Mouse (Mus musculus): ENCODE data around the gene Msx2. TPM values are rescaled to one million over a fixed set of nuclear protein-coding genes. Genes with fewer than 3 reads are reported as not detected.
A peak's percentile ranks its signal among the peaks of the same experiment; 100 is the strongest.

The Msx2 gene
- polyA plus RNA-seq, 1 experiment from 2014 or later, result 0.78 TPM

- no peaks in the 10 kb centered on the region for H3K9me3 ChIP-seq (ENCODE audit: low read depth, low read length)
- H3K27me3 ChIP-seq (ENCODE audit: insufficient read depth, low read length), result peaks cover 94% of the 10 kb centered on the region
- H3K27ac ChIP-seq (ENCODE audit: low read depth), result no peak overlapping the region
- H3K9ac ChIP-seq, result no peak overlapping the region
- no peak for DNase-seq
- WGBS, result 18% methylated on average over 4 of the region's 4 CpGs
- H3K4me1 ChIP-seq (ENCODE audit: insufficient read depth), result no peaks in the 10 kb centered on the region
- no peaks in the 10 kb centered on the region for H3K36me3 ChIP-seq (ENCODE audit: insufficient read depth)
- no peak overlapping the region for H3K4me2 ChIP-seq
- TF ChIP-seq CTCF (IDR thresholded peaks at IDR 0.05; ENCODE audit: low read depth), result no peak
- H3K4me3 ChIP-seq (ENCODE audit: low read depth, low read length), result no peak overlapping the region
- no peak for ATAC-seq (ENCODE audit: insufficient read depth)
Measured at GRCm38 (mm10) chr13:53473291-53473690, 417 bp upstream of the Msx2 start.

- DNase-seq (peak; percentile 50), ATAC-seq (ENCODE audit: insufficient read depth) (peak; percentile 47)
- H3K4me2 ChIP-seq, result peak overlapping the region; percentile 96
- peak overlapping the region; percentile 53 for H3K9ac ChIP-seq
- TF ChIP-seq CTCF (IDR thresholded peaks at IDR 0.05; ENCODE audit: low read depth), result no peak
- no peak overlapping the region for H3K27ac ChIP-seq (ENCODE audit: low read depth)
- peaks cover 99% of the 10 kb centered on the region for H3K27me3 ChIP-seq (ENCODE audit: insufficient read depth, low read length)
- no peaks in the 10 kb centered on the region for H3K4me1 ChIP-seq (ENCODE audit: insufficient read depth)
- H3K9me3 ChIP-seq (ENCODE audit: low read depth, low read length), result no peaks in the 10 kb centered on the region
- WGBS, result 1% methylated on average over 50 of the region's 50 CpGs
- H3K4me3 ChIP-seq (ENCODE audit: low read depth, low read length), result peak overlapping the region; percentile 54
- H3K36me3 ChIP-seq (ENCODE audit: insufficient read depth), result no peaks in the 10 kb centered on the region
Measured at GRCm38 (mm10) chr13:53471926-53472613, 804 bp downstream of the Msx2 start.

- H3K9me3 ChIP-seq (ENCODE audit: low read depth, low read length), result no peaks in the 10 kb centered on the region
- H3K4me2 ChIP-seq, result peak overlapping the region; percentile 96
- ATAC-seq (ENCODE audit: insufficient read depth), result no peak
- TF ChIP-seq CTCF (IDR thresholded peaks at IDR 0.05; ENCODE audit: low read depth), result no peak
- H3K4me1 ChIP-seq (ENCODE audit: insufficient read depth), result no peaks in the 10 kb centered on the region
- H3K27ac ChIP-seq (ENCODE audit: low read depth), result no peak overlapping the region
- WGBS, result 16% methylated on average over 6 of the region's 6 CpGs
- peak overlapping the region; percentile 8; the same call in 1 of the 2 replicates for H3K4me3 ChIP-seq (ENCODE audit: low read depth, low read length)
- no peak for DNase-seq
- no peaks in the 10 kb centered on the region for H3K36me3 ChIP-seq (ENCODE audit: insufficient read depth)
- peaks cover 99% of the 10 kb centered on the region for H3K27me3 ChIP-seq (ENCODE audit: insufficient read depth, low read length)
- no peak overlapping the region for H3K9ac ChIP-seq
Measured at GRCm38 (mm10) chr13:53471411-53471810, 1.5 kb downstream of the Msx2 start.

- ATAC-seq (ENCODE audit: insufficient read depth) (no peak), DNase-seq (no peak)
- Histone ChIP-seq H3K27me3 (ENCODE audit: insufficient read depth, low read length) (peaks cover 98% of the 10 kb centered on the region), H3K9me3 (ENCODE audit: low read depth, low read length) (no peaks in the 10 kb centered on the region), H3K4me3 (ENCODE audit: low read depth, low read length) (no peak overlapping the region), H3K4me2 (peak overlapping the region; percentile 96; the same call in 1 of the 2 replicates), H3K9ac (no peak overlapping the region), H3K4me1 (ENCODE audit: insufficient read depth) (no peaks in the 10 kb centered on the region), H3K36me3 (ENCODE audit: insufficient read depth) (no peaks in the 10 kb centered on the region), H3K27ac (ENCODE audit: low read depth) (no peak overlapping the region)
- TF ChIP-seq CTCF (IDR thresholded peaks at IDR 0.05; ENCODE audit: low read depth), result no peak
- whole genome bisulfite sequencing, result 23% methylated on average over 9 of the region's 9 CpGs
Measured at GRCm38 (mm10) chr13:53470437-53471151, 2.3 kb downstream of the Msx2 start.

GRCm38 (mm10) chr13:53469756-53470155 lies 3.1 kb downstream of the Msx2 start:
- no peak overlapping the region for H3K4me2 ChIP-seq
- TF ChIP-seq CTCF (IDR thresholded peaks at IDR 0.05; ENCODE audit: low read depth), result no peak
- WGBS, result 60% methylated on average over 5 of the region's 5 CpGs

GRCm38 (mm10) chr13:53468171-53468570 lies 4.7 kb downstream of the Msx2 start:
- no peak for TF ChIP-seq CTCF (IDR thresholded peaks at IDR 0.05; ENCODE audit: low read depth)
- no peak for DNase-seq
- 53% methylated on average over 14 of the region's 14 CpGs for WGBS
- peaks cover 97% of the 10 kb centered on the region for H3K27me3 ChIP-seq (ENCODE audit: insufficient read depth, low read length)
- H3K4me3 ChIP-seq (ENCODE audit: low read depth, low read length), result no peak overlapping the region
- no peaks in the 10 kb centered on the region for H3K36me3 ChIP-seq (ENCODE audit: insufficient read depth)
- no peak overlapping the region for H3K9ac ChIP-seq
- H3K4me2 ChIP-seq, result no peak overlapping the region
- no peaks in the 10 kb centered on the region for H3K4me1 ChIP-seq (ENCODE audit: insufficient read depth)
- H3K9me3 ChIP-seq (ENCODE audit: low read depth, low read length), result no peaks in the 10 kb centered on the region
- no peak overlapping the region for H3K27ac ChIP-seq (ENCODE audit: low read depth)
- no peak for ATAC-seq (ENCODE audit: insufficient read depth)

More at GRCm38 (mm10) chr13:53469756-53470155, 3.1 kb downstream of the Msx2 start:
- Histone ChIP-seq H3K27ac (ENCODE audit: low read depth) (no peak overlapping the region), H3K9me3 (ENCODE audit: low read depth, low read length) (no peaks in the 10 kb centered on the region), H3K36me3 (ENCODE audit: insufficient read depth) (no peaks in the 10 kb centered on the region), H3K4me1 (ENCODE audit: insufficient read depth) (no peaks in the 10 kb centered on the region), H3K27me3 (ENCODE audit: insufficient read depth, low read length) (peaks cover 98% of the 10 kb centered on the region), H3K4me3 (ENCODE audit: low read depth, low read length) (no peak overlapping the region), H3K9ac (no peak overlapping the region)
- ATAC-seq (ENCODE audit: insufficient read depth) (no peak), DNase-seq (no peak)

- H3K4me3 ChIP-seq (ENCODE audit: low read depth, low read length), result no peak overlapping the region
Measured at GRCm38 (mm10) chr13:53466189-53466866, 6.5 kb downstream of the Msx2 start.

More at GRCm38 (mm10) chr13:53466189-53466866, 6.5 kb downstream of the Msx2 start:
- no peak overlapping the region for H3K27ac ChIP-seq (ENCODE audit: low read depth)
- 10% methylated on average over 18 of the region's 18 CpGs for WGBS
- H3K9ac ChIP-seq, result no peak overlapping the region
- ATAC-seq (ENCODE audit: insufficient read depth) (no peak), DNase-seq (no peak)
- no peak for TF ChIP-seq CTCF (IDR thresholded peaks at IDR 0.05; ENCODE audit: low read depth)
- peaks cover 97% of the 10 kb centered on the region for H3K27me3 ChIP-seq (ENCODE audit: insufficient read depth, low read length)
- no peak overlapping the region for H3K4me2 ChIP-seq
- no peaks in the 10 kb centered on the region for H3K9me3 ChIP-seq (ENCODE audit: low read depth, low read length)
- 0 out of 2 replicates have a peak, but pooled peaks cover 6% of the 10 kb centered on the region for H3K4me1 ChIP-seq (ENCODE audit: insufficient read depth)
- H3K36me3 ChIP-seq (ENCODE audit: insufficient read depth), result no peaks in the 10 kb centered on the region

Data from lung, embryonic 14.5 days (tissue).